Mouse (Mus musculus): ENCODE measurements at regions not wholly inside any gene's neighbourhood (a gene's known extent, or its start where the extent isn't known, plus 50 kb on each side); places are given as distances from the start of the nearest gene placed in this dataset.

DNA sequence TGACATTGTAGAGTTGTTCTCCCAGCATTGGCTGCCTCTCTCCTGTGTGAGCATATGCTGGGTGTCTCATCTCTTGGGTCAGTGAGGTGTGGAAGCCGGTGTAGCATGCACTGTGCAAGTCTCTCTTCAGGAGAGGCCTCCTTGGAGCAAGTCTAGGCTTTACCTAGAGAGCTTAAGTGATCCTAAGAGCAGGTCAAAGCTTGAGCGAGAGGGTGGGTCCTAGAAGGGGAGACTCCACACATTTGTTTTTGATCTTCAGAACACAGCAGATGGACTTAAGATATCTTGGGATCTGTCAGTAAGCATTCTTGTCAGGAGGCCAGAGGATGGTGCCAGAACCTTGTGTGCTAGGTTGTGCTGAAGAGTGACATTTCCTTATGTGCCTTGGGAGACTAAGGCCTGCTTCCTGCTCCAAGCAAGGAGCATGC is 136.4 kb downstream of the Tmx1 start:
- ATAC-seq (ENCODE audit: insufficient number of reproducible peaks, low FRiP score, low TSS enrichment, low read depth): 0 out of 2 replicates have a peak, but pooled peaks have one; percentile 35
- H3K36me3 ChIP-seq: no peaks in the 10 kb centered on the region
- no peaks in the 10 kb centered on the region for H3K27me3 ChIP-seq
- no peak overlapping the region for H3K4me2 ChIP-seq
- no peak overlapping the region for H3K27ac ChIP-seq
- no peak overlapping the region for H3K4me3 ChIP-seq
- peaks cover 9% of the 10 kb centered on the region for H3K4me1 ChIP-seq
- no peak overlapping the region for H3K9ac ChIP-seq
- H3K9me3 ChIP-seq: no peaks in the 10 kb centered on the region
- 77% methylated on average over 2 of the region's 2 CpGs for WGBS

DNA sequence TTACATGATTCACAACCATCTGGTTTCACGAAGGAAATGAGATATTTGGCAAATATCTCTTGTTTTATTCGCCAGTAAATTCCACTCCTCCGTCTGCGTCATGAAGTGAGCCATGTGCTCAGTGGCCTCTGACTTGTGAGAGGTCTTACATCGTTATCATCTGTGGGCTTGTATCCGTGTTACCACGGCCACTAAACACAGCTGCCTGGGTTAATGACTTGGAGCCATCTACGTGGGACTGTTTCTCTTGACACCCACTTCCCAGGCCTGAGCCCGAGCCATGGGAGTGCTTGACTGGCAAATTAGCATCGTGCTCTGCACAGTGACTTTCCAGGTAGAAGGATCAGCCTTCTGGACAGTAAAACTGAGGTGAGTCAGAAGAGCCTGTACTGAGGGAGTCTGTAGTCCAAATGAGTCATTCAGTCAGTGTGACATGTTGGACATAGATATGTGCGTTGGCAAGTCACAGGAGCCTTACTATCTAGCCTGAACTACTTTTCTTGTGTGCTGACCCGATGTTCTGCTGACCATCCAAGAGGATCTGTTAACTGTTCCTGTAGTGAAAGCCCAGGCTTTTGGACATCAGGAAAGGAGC is 137.7 kb downstream of the Tmx1 start:
- Histone ChIP-seq H3K9ac (no peak overlapping the region), H3K4me2 (no peak overlapping the region), H3K4me3 (no peak overlapping the region), H3K9me3 (no peaks in the 10 kb centered on the region), H3K4me1 (peaks cover 9% of the 10 kb centered on the region), H3K27me3 (no peaks in the 10 kb centered on the region), H3K36me3 (no peaks in the 10 kb centered on the region), H3K27ac (no peak overlapping the region)
- no peak for ATAC-seq (ENCODE audit: insufficient number of reproducible peaks, low FRiP score, low TSS enrichment, low read depth)
- WGBS: 46% methylated on average over 12 of the region's 12 CpGs

DNA sequence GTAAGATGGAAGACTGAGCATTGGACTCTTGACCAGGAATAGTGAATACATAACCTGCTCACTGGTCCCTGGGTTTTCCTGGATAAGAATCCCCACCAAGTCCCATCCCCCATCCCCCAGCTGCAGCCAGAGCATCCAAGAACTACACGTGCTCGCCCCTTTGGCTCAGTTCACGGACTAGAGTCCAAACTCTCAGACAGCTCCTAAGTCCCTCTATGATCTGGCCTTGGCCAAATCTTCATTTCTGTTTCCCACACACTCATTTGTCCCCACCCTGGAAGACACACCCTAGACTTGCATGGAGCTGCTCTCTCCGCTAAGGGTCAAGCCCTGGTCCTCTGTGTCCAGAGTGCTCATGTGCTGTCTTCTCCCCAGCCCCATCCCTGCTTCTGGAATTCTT is 139.9 kb downstream of the Tmx1 start:
- 79% methylated on average over 4 of the region's 4 CpGs for WGBS

DNA sequence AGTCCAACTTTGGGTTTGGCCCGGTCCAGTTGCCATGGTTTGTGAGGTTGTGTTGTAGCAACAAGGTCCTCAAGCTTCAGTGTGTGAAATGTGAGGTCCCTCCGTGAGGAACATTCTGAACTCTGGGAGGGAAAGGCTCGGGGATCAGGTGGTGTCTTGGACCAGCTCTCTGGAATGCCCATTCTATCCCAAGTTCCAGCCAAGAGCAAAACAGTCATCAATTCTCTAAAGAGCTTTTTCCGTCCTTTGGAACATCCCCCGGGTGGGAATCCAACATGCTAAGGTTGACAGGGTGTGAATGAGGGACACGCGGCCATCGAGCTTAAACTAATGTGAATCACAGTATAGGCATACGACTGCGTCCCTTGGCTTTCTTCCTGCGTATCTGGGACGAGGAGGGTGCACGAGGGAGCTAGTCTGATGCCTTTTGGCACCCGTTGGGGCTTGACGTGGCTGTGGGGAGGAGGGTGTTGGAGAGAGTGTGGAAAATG is 145.4 kb downstream of the Tmx1 start:
- H3K9me3 ChIP-seq: no peaks in the 10 kb centered on the region
- no peak overlapping the region for H3K27ac ChIP-seq
- 66% methylated on average over 15 of the region's 15 CpGs for WGBS
- no peak overlapping the region for H3K9ac ChIP-seq
- no peaks in the 10 kb centered on the region for H3K36me3 ChIP-seq
- H3K4me2 ChIP-seq: no peak overlapping the region
- H3K27me3 ChIP-seq: no peaks in the 10 kb centered on the region
- peak; percentile 58 for ATAC-seq (ENCODE audit: insufficient number of reproducible peaks, low FRiP score, low TSS enrichment, low read depth)
- H3K4me1 ChIP-seq: no peaks in the 10 kb centered on the region
- no peak overlapping the region for H3K4me3 ChIP-seq

More for the DNA sequence above, 139.9 kb downstream of the Tmx1 start:
- Histone ChIP-seq H3K27ac (no peak overlapping the region), H3K4me2 (no peak overlapping the region), H3K27me3 (no peaks in the 10 kb centered on the region), H3K36me3 (no peaks in the 10 kb centered on the region), H3K4me3 (no peak overlapping the region), H3K9me3 (no peaks in the 10 kb centered on the region), H3K9ac (no peak overlapping the region), H3K4me1 (peaks cover 9% of the 10 kb centered on the region)
- ATAC-seq (ENCODE audit: insufficient number of reproducible peaks, low FRiP score, low TSS enrichment, low read depth): no peak

DNA sequence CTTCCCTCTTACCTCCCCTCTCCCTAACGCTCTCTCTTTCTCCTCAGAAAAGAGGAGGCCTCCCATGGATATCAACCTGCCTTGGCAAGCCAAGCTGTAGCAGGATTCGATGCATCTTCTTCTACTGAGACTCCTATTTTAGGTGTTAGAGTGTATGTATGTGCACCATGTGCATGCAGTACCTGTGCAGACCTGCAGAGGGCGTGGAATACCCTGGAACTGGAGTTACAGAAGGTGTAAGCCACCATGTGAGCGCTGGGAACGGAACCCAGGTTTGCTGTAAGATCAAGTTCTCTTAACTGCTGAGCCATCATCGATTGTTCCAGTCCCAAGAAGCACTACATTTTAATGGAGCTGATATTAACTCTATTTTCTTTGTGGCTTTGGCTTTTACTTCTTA is 146.8 kb downstream of the Tmx1 start:
- WGBS: 82% methylated on average over 6 of the region's 6 CpGs
- Histone ChIP-seq H3K36me3 (no peaks in the 10 kb centered on the region), H3K4me3 (no peak overlapping the region), H3K4me2 (no peak overlapping the region), H3K9me3 (no peaks in the 10 kb centered on the region), H3K27me3 (no peaks in the 10 kb centered on the region), H3K9ac (no peak overlapping the region), H3K27ac (no peak overlapping the region), H3K4me1 (no peaks in the 10 kb centered on the region)
- no peak for ATAC-seq (ENCODE audit: insufficient number of reproducible peaks, low FRiP score, low TSS enrichment, low read depth)

DNA sequence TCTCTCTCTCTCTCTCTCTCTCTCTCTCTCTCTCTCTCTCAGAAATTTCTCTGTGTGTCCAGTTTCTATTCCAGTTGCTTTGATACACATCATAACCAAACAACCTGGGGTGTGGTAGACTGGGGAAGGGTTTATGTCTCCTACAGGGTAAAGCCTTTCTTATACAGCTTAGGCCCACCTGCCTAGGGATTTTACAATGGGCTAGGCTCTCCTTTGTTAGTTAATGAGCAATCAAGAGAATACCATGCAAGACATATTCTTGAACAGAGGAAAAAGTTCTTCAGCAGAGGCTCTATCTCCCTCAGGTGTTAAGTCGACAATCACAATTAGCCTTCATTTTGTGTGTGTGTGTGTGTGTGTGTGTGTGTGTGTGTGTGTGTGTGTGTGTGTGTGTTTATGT is 151.0 kb downstream of the Tmx1 start:
- no peaks in the 10 kb centered on the region for H3K4me1 ChIP-seq
- no peaks in the 10 kb centered on the region for H3K27me3 ChIP-seq
- H3K27ac ChIP-seq: no peak overlapping the region
- no peaks in the 10 kb centered on the region for H3K9me3 ChIP-seq
- H3K4me2 ChIP-seq: no peak overlapping the region
- H3K9ac ChIP-seq: no peak overlapping the region
- no peak for ATAC-seq (ENCODE audit: insufficient number of reproducible peaks, low FRiP score, low TSS enrichment, low read depth)
- no peaks in the 10 kb centered on the region for H3K36me3 ChIP-seq
- 96% methylated on average over 1 of the region's 1 CpGs for WGBS
- no peak overlapping the region for H3K4me3 ChIP-seq

DNA sequence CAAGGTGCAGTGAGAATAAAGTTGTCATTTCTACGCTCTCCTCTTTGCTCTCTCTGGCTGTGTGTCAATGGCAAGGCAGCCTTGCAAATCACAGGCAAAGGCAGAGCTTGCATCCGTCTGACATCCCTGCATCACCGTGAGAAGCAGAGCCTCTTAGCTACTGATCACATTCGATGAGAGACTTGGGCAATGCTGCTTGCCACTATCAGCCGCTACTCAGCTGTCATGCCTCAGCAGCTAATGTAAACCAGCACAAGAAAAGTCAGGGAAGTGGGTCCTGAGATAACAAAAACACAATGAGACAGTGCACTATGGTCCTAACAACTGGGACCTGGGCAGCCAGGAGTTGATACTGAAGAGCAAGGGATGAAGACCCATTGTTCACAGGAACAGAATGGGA is 155.8 kb downstream of the Tmx1 start:
- H3K9ac ChIP-seq: no peak overlapping the region
- WGBS: 76% methylated on average over 5 of the region's 5 CpGs
- no peak for ATAC-seq (ENCODE audit: insufficient number of reproducible peaks, low FRiP score, low TSS enrichment, low read depth)
- H3K4me3 ChIP-seq: no peak overlapping the region
- no peaks in the 10 kb centered on the region for H3K36me3 ChIP-seq
- no peaks in the 10 kb centered on the region for H3K9me3 ChIP-seq
- no peaks in the 10 kb centered on the region for H3K27me3 ChIP-seq
- no peak overlapping the region for H3K27ac ChIP-seq
- H3K4me2 ChIP-seq: no peak overlapping the region
- no peaks in the 10 kb centered on the region for H3K4me1 ChIP-seq

DNA sequence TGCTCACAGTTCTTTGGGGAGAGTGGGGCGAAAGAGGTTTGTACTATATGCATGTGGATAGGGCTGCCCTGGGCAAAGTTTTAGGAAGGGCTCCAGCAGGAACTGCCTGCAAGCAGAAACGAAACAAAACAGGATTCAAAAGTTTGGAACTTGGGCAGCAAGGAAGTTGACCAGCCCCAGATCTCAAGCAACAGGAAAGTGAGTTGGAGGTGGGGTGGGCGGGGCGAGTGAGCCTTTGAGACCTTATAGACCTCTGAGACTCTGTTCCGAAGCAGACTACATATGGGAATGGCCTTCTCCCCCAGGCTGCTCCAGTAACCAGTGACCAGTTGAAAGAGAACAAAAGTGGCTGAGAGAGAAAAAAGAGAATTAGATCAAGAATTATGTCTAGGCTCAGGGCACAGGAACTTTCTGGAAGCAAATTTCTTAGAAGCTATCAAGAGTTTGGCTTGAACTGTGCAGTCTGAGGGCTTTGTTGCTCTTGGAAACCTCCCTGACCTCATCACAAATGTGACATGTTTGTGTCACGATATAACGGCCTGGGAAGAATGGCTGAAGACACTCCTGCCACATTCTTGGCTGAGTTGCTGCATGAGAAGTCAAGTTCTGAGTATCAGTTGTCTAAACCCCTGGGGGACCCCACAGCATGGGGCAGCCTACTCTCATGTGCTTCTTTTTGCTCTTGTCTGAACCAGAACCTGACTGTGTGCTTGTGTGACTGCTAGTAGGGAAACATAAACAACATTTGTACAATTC is 156.4 kb downstream of the Tmx1 start:
- no peak overlapping the region for H3K4me2 ChIP-seq
- H3K27me3 ChIP-seq: no peaks in the 10 kb centered on the region
- no peak overlapping the region for H3K4me3 ChIP-seq
- H3K9ac ChIP-seq: no peak overlapping the region
- no peaks in the 10 kb centered on the region for H3K4me1 ChIP-seq
- no peaks in the 10 kb centered on the region for H3K9me3 ChIP-seq
- no peaks in the 10 kb centered on the region for H3K36me3 ChIP-seq
- no peak overlapping the region for H3K27ac ChIP-seq
- no peak for ATAC-seq (ENCODE audit: insufficient number of reproducible peaks, low FRiP score, low TSS enrichment, low read depth)
- WGBS: 79% methylated on average over 7 of the region's 7 CpGs

DNA sequence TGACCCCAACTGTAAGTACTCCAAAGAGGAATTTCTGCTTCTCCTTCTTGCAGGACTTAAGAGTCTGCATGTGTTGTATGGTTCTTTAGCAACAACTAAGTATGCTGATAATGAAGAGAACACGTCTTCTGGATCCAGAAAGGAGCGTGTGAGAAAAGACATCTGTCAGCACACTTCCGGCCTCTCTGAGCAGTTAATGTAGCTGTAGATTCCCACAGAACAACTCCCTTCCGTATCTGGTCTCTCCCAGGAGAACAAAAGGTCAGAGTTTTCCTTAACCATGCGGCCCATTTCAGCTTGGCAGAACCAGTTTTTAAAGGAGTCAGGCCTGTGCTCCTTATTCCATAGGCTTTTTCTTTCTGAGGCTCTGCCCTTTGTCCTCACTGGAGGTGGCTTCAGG is 159.0 kb downstream of the Tmx1 start:
- no peak for ATAC-seq (ENCODE audit: insufficient number of reproducible peaks, low FRiP score, low TSS enrichment, low read depth)
- H3K36me3 ChIP-seq: no peaks in the 10 kb centered on the region
- no peaks in the 10 kb centered on the region for H3K9me3 ChIP-seq
- no peak overlapping the region for H3K4me2 ChIP-seq
- H3K27ac ChIP-seq: no peak overlapping the region
- H3K27me3 ChIP-seq: no peaks in the 10 kb centered on the region
- H3K9ac ChIP-seq: no peak overlapping the region
- 77% methylated on average over 5 of the region's 5 CpGs for WGBS
- H3K4me3 ChIP-seq: no peak overlapping the region
- peaks cover 4% of the 10 kb centered on the region; the same call in 1 of the 2 replicates for H3K4me1 ChIP-seq

DNA sequence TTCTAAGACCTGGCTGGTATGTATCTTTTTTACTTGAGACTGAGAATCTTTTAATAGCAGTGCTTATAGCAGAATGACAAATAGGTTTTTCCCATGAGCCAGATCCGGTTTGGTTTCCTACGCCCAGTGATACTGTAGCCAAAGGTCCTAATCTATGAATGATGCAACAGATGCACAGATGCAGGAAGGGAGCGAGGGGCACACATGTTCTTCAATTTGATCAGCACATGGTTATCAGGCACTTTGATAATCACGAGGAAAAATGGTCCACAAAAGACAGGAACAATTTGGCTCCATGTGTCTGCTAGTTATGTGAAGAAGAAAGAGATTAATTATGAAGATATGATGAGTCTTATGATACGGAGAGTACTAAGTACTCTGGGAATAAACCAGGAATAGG is 160.3 kb downstream of the Tmx1 start:
- peaks cover 4% of the 10 kb centered on the region; the same call in 1 of the 2 replicates for H3K4me1 ChIP-seq
- H3K4me3 ChIP-seq: no peak overlapping the region
- no peak for ATAC-seq (ENCODE audit: insufficient number of reproducible peaks, low FRiP score, low TSS enrichment, low read depth)
- H3K27me3 ChIP-seq: no peaks in the 10 kb centered on the region
- 79% methylated on average over 5 of the region's 5 CpGs for WGBS
- no peaks in the 10 kb centered on the region for H3K36me3 ChIP-seq
- no peak overlapping the region for H3K27ac ChIP-seq
- H3K9me3 ChIP-seq: no peaks in the 10 kb centered on the region
- no peak overlapping the region for H3K4me2 ChIP-seq
- no peak overlapping the region for H3K9ac ChIP-seq

DNA sequence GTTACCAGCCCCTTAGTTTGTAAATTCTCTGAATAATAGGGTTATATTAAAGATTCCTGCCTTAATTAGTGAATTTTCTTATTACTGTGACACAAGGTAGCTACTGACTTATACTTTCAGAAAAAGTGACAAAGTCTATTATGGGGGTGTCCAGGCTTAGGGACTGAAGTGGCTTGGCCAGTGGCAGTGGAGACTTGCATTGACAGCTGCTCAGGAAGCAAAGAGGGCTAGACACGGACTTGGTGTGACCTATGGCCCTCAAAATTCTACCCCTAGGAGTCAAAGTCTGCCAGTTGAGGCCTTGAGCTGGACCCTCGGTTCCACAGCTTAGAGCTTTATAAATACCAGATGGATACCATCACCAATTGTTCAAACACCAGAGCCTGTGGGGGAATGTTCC is 161.2 kb downstream of the Tmx1 start:
- ATAC-seq (ENCODE audit: insufficient number of reproducible peaks, low FRiP score, low TSS enrichment, low read depth): no peak
- 47% methylated on average over 2 of the region's 2 CpGs for WGBS
- Histone ChIP-seq H3K9me3 (no peaks in the 10 kb centered on the region), H3K4me1 (peaks cover 4% of the 10 kb centered on the region; the same call in 1 of the 2 replicates), H3K9ac (no peak overlapping the region), H3K36me3 (no peaks in the 10 kb centered on the region), H3K27ac (no peak overlapping the region), H3K4me3 (no peak overlapping the region), H3K27me3 (no peaks in the 10 kb centered on the region), H3K4me2 (no peak overlapping the region)

DNA sequence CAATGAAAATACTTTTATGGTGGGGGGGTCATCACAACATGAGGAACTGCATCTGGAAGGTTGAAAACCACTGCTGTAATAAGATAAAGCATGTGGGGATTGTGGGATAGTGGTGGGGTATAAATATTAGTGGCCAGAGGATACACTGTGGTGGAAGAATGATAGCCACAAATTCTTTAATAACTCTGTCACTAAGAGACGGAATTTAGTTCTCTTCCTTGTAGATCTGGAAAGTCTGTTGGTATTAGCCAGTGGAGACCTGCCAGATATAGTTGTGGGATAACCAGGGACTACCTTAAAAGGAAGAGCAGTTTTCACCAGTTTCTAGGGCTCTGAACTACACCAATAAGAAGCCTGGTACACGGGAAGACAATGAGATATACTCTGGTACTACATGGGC is 161.8 kb downstream of the Tmx1 start:
- Histone ChIP-seq H3K9me3 (no peaks in the 10 kb centered on the region), H3K27ac (no peak overlapping the region), H3K9ac (no peak overlapping the region), H3K4me1 (peaks cover 4% of the 10 kb centered on the region; the same call in 1 of the 2 replicates), H3K36me3 (no peaks in the 10 kb centered on the region), H3K27me3 (no peaks in the 10 kb centered on the region), H3K4me3 (no peak overlapping the region), H3K4me2 (no peak overlapping the region)
- no peak for ATAC-seq (ENCODE audit: insufficient number of reproducible peaks, low FRiP score, low TSS enrichment, low read depth)
- 78% methylated on average over 2 of the region's 2 CpGs for WGBS

Measured in limb, embryonic 15.5 days (tissue).